Mouse (Mus musculus) C2C12 (cell line): ENCODE measurements around the gene Zfp637.

Experiments used
- CEBPB ChIP-seq: IDR thresholded peaks from one replicate; pipeline ENCODE4 v1.6.1; 2011; ENCODE audit warnings: low read depth, mild to moderate bottlenecking, control low read depth, moderate library complexity
- CTCF ChIP-seq: IDR thresholded peaks from one replicate; pipeline ENCODE4 v1.5.1; 2011; ENCODE audit not compliant: control insufficient read depth, insufficient read depth, insufficient read length
- FOSL1 ChIP-seq: IDR thresholded peaks from one replicate; pipeline ENCODE4 v1.8.0; 2011; ENCODE audit warnings: mild to moderate bottlenecking, low read length; ENCODE audit not compliant: poor library complexity, insufficient read depth, severe bottlenecking
- MAX ChIP-seq: IDR thresholded peaks from one replicate; pipeline ENCODE4 v1.6.1; 2011; ENCODE audit warnings: mild to moderate bottlenecking, control low read depth
- MYOD1 ChIP-seq: IDR thresholded peaks from one replicate; pipeline ENCODE4 v1.6.1; 2011; ENCODE audit warnings: low read depth; ENCODE audit not compliant: control insufficient read depth, insufficient read length
- MYOG ChIP-seq: IDR thresholded peaks from one replicate; pipeline ENCODE4 v1.6.1; 2011; ENCODE audit not compliant: control insufficient read depth, insufficient read length; ENCODE audit errors: extremely low read depth
- USF1 ChIP-seq: IDR thresholded peaks from one replicate; pipeline ENCODE4 v1.6.1; 2011; ENCODE audit warnings: low read depth, mild to moderate bottlenecking, control low read depth, moderate library complexity

DNA sequence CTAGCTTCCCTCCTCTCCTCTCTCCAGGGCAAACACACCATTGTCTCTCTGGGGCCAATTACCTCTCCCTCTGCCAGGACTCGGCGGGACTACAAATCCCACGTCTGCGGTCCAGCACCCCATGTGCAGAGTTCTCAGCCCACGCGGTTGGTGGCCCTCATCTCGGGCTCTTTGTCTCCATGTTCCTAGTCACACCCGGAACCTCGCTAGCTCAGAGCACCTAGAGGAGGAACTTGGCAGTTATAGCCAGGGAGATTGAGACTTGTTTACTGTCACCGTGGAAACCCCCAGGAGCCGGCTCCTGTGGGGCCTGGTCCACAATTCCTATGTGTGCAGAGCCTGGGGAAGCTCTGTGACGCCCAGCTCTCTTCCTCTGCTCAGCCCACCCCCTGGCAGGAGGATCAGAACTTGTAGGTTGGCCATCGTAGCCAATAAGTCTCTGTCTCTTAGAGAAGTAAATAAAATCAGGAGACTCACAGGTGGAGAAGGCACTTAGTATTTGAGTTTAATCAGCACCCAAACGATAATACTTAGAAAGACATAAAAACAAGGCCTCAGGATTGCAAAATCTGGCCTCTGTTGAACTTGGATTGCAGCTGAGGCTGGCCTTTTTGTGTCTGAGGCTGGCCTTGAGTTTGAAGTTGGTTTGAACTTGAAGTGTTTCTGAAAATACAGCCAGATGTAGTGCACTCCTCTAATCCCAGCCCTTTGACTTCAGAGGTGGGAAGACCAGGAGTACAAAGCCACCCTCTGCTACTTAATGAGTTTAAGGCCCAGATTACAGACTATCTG, 50.6 kb downstream of the Zfp637 start:
- no peak for TF ChIP-seq CTCF
- no peak for TF ChIP-seq MAX
- TF ChIP-seq CEBPB: no peak
- TF ChIP-seq USF1: no peak
- no peak for TF ChIP-seq MYOG
- no peak for TF ChIP-seq FOSL1
- TF ChIP-seq MYOD1: no peak
